Mouse (Mus musculus) stomach, embryonic 14.5 days (tissue): Measurements from ENCODE around the gene Moap1. TPM values are rescaled to one million over a fixed set of nuclear protein-coding genes. Genes with fewer than 3 reads are reported as not detected.

Experiments
- ATAC-seq: fragments of 200-750 bp; cut with Nextera tagmentation; 2 replicates; pipeline ENCODE4 v1.8.0; 2017; ENCODE audit warnings: low read depth, moderate TSS enrichment; ENCODE audit not compliant: insufficient number of reproducible peaks, insufficient read depth, low FRiP score
- H3K27ac ChIP-seq: fragments of 300-500 bp; sonication (generic); 2 replicates; pipeline ENCODE4 v1.5.1; 2014; ENCODE audit warnings: mild to moderate bottlenecking, low read length, moderate library complexity, mixed read lengths
- H3K27me3 ChIP-seq: fragments of 300-500 bp; sonication (generic); 2 replicates; pipeline ENCODE4 v1.6.1; 2014; ENCODE audit warnings: low read length, control low read depth, mixed read lengths; ENCODE audit not compliant: control insufficient read depth, insufficient read depth
- H3K36me3 ChIP-seq: fragments of 300-500 bp; sonication (generic); 2 replicates; pipeline ENCODE4 v1.6.1; 2014; ENCODE audit warnings: mild to moderate bottlenecking, control low read depth, low read length, moderate library complexity, mixed read lengths; ENCODE audit not compliant: control insufficient read depth, insufficient read depth
- H3K4me1 ChIP-seq: fragments of 300-500 bp; sonication (generic); 2 replicates; pipeline ENCODE4 v1.6.1; 2014; ENCODE audit warnings: low read length, control low read depth, mixed read lengths; ENCODE audit not compliant: control insufficient read depth, insufficient read depth
- H3K4me2 ChIP-seq: fragments of 300-500 bp; sonication (generic); replicated peaks from 2 replicates; pipeline ENCODE4 v1.6.1; 2014; ENCODE audit warnings: low read depth, low read length, control low read depth
- H3K4me3 ChIP-seq: fragments of 300-500 bp; sonication (generic); 2 replicates; pipeline ENCODE4 v1.5.1; 2014; ENCODE audit warnings: low read depth, low read length, control low read depth
- H3K9ac ChIP-seq: fragments of 300-500 bp; sonication (generic); replicated peaks from 2 replicates; pipeline ENCODE4 v1.6.1; 2014; ENCODE audit warnings: low read depth, mild to moderate bottlenecking, control low read depth, low read length, moderate library complexity, mixed read lengths
- H3K9me3 ChIP-seq: fragments of 300-500 bp; sonication (generic); 2 replicates; pipeline ENCODE4 v1.6.1; 2016; ENCODE audit warnings: low read depth, low read length, control low read depth; ENCODE audit not compliant: control insufficient read depth
- WGBS: fragments of 180-500 bp; shearing (Covaris S2); extraction: QIAGEN DNeasy Blood & Tissue Kit; methylation state at CpG from one replicate; pipeline ENCODE4 v1.1.7; 2014; 5-methylcytosine and 5-hydroxymethylcytosine counted together
- polyA plus RNA-seq: library from polyadenylated mRNA; unstranded; fragments of >200 nt; fragmentation: Nextera tagmentation; extraction: Ambion mirVana; gene quantifications from 2 replicates; pipeline ENCODE4 v1.2.1, GENCODE M21; 2014

Moap1 gene
- polyA plus RNA-seq, 1 experiment from 2014 or later, result 22.9 TPM

- Histone ChIP-seq H3K9me3 (no peaks in the 10 kb centered on the region), H3K27ac (peak overlapping the region; percentile 84), H3K4me2 (peak overlapping the region; percentile 56), H3K9ac (peak overlapping the region; percentile 43), H3K4me3 (peak overlapping the region; percentile 92), H3K27me3 (no peaks in the 10 kb centered on the region), H3K36me3 (no peaks in the 10 kb centered on the region; the same call in 1 of the 2 replicates), H3K4me1 (peaks cover 15% of the 10 kb centered on the region)
- under 1% methylated on average over 46 of the region's 46 CpGs for WGBS
- ATAC-seq, result peak; percentile 84
These were observed 13.7 kb upstream of the Moap1 start for GRCm38 (mm10) chr12:102757055-102757688.

- H3K4me2 ChIP-seq, result peak overlapping the region; percentile 56
- H3K4me1 ChIP-seq, result peaks cover 15% of the 10 kb centered on the region
- H3K9ac ChIP-seq, result no peak overlapping the region
- no peaks in the 10 kb centered on the region for H3K9me3 ChIP-seq
- H3K27me3 ChIP-seq, result no peaks in the 10 kb centered on the region
- H3K4me3 ChIP-seq, result peak overlapping the region; percentile 92
- WGBS, result 73% methylated on average over 7 of the region's 7 CpGs
- no peak overlapping the region for H3K27ac ChIP-seq
- ATAC-seq, result no peak
- no peaks in the 10 kb centered on the region; the same call in 1 of the 2 replicates for H3K36me3 ChIP-seq
These were observed 12.8 kb upstream of the Moap1 start for GRCm38 (mm10) chr12:102756304-102756703.

GRCm38 (mm10) chr12:102748256-102748655 is 4.8 kb upstream of the Moap1 start:
- Histone ChIP-seq H3K9me3 (no peaks in the 10 kb centered on the region), H3K4me3 (no peak overlapping the region), H3K27ac (no peak overlapping the region), H3K9ac (no peak overlapping the region), H3K36me3 (no peaks in the 10 kb centered on the region), H3K4me2 (no peak overlapping the region), H3K27me3 (no peaks in the 10 kb centered on the region), H3K4me1 (peaks cover 9% of the 10 kb centered on the region)
- 86% methylated on average over 3 of the region's 3 CpGs for WGBS
- no peak for ATAC-seq

GRCm38 (mm10) chr12:102744839-102745238 is 1.4 kb upstream of the Moap1 start:
- H3K9me3 ChIP-seq, result no peaks in the 10 kb centered on the region
- no peak overlapping the region for H3K4me3 ChIP-seq
- H3K27ac ChIP-seq, result no peak overlapping the region
- no peaks in the 10 kb centered on the region for H3K27me3 ChIP-seq
- 0 out of 2 replicates have a peak overlapping the region, but pooled peaks have one; percentile 6 for H3K9ac ChIP-seq
- H3K4me1 ChIP-seq, result peaks cover 15% of the 10 kb centered on the region
- no peak for ATAC-seq
- H3K36me3 ChIP-seq, result no peaks in the 10 kb centered on the region
- peak overlapping the region; percentile 84; the same call in 1 of the 2 replicates for H3K4me2 ChIP-seq
- 59% methylated on average over 6 of the region's 6 CpGs for WGBS

GRCm38 (mm10) chr12:102743036-102743588 is 349 bp downstream of the Moap1 start:
- Histone ChIP-seq H3K27me3 (no peaks in the 10 kb centered on the region), H3K4me2 (peak overlapping the region; percentile 84), H3K27ac (peak overlapping the region; percentile 84), H3K9me3 (no peaks in the 10 kb centered on the region), H3K36me3 (no peaks in the 10 kb centered on the region), H3K4me1 (peaks cover 15% of the 10 kb centered on the region), H3K4me3 (peak overlapping the region; percentile 75), H3K9ac (peak overlapping the region; percentile 67)
- peak; percentile 20 for ATAC-seq
- under 1% methylated on average over 33 of the region's 33 CpGs for WGBS

GRCm38 (mm10) chr12:102742056-102742455 is 1.4 kb downstream of the Moap1 start:
- Histone ChIP-seq H3K9me3 (no peaks in the 10 kb centered on the region), H3K4me1 (peaks cover 15% of the 10 kb centered on the region), H3K36me3 (no peaks in the 10 kb centered on the region), H3K4me2 (no peak overlapping the region), H3K9ac (no peak overlapping the region), H3K27ac (no peak overlapping the region), H3K4me3 (no peak overlapping the region), H3K27me3 (no peaks in the 10 kb centered on the region)
- no peak for ATAC-seq
- 72% methylated on average over 7 of the region's 7 CpGs for WGBS

- Histone ChIP-seq H3K36me3 (no peaks in the 10 kb centered on the region), H3K9ac (no peak overlapping the region), H3K4me2 (no peak overlapping the region), H3K27me3 (no peaks in the 10 kb centered on the region), H3K9me3 (no peaks in the 10 kb centered on the region), H3K27ac (no peak overlapping the region), H3K4me1 (peaks cover 15% of the 10 kb centered on the region), H3K4me3 (no peak overlapping the region)
- ATAC-seq, result no peak
- WGBS, result 70% methylated on average over 3 of the region's 3 CpGs
These were observed 3.2 kb downstream of the Moap1 start for GRCm38 (mm10) chr12:102740285-102740684.

- no peaks in the 10 kb centered on the region for H3K36me3 ChIP-seq
- no peaks in the 10 kb centered on the region for H3K9me3 ChIP-seq
- no peak overlapping the region for H3K4me3 ChIP-seq
- no peak for ATAC-seq
- H3K4me2 ChIP-seq, result no peak overlapping the region
- peaks cover 6% of the 10 kb centered on the region; the same call in 1 of the 2 replicates for H3K4me1 ChIP-seq
- no peak overlapping the region for H3K9ac ChIP-seq
- WGBS, result 65% methylated on average over 5 of the region's 5 CpGs
- H3K27me3 ChIP-seq, result no peaks in the 10 kb centered on the region
- H3K27ac ChIP-seq, result no peak overlapping the region
These were observed 4.4 kb downstream of the Moap1 start for GRCm38 (mm10) chr12:102739096-102739495.
